Mouse (Mus musculus): ENCODE measurements around the gene Tgif2.
A peak's percentile ranks its signal among the peaks of the same experiment; 100 is the strongest.
"Not testable (repeated sequence)": the region's sequence is repeated elsewhere in the genome, so short reads cannot be mapped to it uniquely, and the experiment has no call there.

The Tgif2 gene

DNA sequence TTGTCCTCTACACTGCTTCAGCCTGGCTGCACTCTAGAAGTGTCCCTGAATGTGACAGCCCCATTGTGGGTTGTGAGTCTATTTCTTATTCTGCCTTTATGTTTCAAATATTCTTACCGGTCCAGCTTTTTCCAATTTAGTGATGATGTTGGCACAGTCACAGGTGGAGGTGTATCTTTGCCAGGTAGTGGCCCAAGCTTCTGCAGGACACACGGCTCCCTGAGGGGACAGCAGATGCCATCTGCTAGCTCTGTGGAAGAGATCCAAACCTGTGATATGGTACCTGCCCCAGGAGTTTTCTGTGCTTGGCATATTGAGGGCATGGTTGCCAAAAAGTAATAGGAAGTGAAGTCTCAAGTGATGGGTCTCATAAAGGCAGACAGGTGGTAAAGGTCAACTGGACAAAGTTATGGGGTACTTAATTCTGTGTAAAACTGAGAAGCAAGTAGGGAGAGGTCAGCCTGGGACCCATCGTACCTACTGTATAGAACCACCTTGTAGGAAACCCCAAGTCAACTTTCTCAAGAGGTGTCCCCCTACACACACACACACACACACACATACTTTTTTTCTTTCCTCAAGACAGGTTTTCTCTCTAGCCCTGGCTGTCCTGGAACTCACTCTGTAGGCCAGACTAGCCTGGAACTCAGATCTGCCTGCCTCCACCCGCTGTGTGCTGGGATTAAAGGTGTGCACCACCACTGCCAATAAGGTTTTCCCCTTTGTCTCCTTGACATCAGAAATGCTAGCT lies 35.1 kb downstream of the Tgif2 start:
- DNase-seq (ENCODE audit: low spot score): no peak

DNA sequence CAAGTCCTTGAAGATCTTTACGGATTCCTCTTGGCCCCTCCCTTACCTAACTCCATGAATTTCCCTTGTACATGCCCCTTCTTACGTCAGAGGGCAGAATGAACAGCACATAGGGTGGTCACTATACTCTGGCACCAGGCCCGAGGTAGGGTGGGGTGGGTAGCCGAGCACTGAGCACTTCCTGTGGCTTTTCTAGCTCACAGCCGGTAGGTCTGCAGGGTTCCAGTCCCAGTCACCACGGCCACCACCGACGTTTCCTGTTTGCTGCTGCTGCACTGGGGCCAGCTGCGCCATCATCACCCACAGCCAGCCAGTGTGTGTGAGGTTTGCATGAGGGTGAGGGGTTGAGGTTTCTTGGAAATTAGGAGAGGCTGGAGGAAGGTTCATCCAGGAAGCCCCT lies 37.9 kb downstream of the Tgif2 start:
- no peak for DNase-seq (ENCODE audit: low spot score)

DNA sequence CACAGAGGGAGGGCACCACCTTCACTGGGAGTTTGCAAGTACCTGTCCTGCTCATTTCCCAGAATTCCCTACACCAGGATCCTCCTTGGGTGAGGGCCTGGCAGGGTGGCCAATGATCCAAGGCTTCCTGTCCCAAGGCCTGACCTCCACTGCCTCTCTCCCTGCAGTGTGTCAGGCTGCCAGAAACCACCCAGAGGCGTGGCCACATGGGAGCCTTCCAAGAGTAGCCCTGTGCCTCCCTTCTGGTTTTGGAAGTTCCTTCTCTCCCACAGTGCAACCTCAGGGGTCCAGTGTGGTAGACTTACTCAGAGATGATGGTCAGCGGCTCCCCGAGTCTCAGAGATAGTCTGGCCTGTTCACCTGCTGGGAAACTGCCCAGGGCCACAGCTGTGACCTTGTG lies 39.7 kb downstream of the Tgif2 start:
- peak; percentile 9 for DNase-seq (ENCODE audit: low spot score)

DNA sequence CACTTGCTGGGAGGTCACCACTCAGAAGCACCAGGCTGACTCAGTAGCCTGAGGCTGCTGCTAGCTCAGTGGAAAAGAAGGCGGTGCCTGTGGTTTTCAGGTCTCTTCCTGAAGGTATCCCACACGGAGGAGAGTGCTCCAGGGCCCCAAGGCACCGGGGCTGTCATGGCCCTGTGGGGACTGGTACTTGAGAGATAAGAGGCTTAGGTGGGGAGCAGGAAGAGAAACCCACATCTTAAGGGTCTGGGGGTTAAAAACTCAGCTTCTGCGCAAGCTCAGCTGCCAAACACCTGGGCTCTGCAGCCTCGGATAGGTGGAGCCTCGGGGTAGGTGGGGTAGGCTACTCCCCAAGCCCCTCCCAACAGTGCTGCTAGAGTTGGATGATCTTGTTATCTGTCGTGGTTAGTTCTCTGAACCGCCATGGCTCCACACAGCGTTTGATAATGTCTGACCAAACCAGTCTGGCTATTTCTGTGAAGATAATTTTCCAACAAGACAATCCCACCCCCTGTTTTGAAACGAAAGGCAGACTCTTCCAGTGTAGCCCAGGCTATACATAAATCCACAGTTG lies 42.7 kb downstream of the Tgif2 start:
- no peak for DNase-seq (ENCODE audit: low spot score)

DNA sequence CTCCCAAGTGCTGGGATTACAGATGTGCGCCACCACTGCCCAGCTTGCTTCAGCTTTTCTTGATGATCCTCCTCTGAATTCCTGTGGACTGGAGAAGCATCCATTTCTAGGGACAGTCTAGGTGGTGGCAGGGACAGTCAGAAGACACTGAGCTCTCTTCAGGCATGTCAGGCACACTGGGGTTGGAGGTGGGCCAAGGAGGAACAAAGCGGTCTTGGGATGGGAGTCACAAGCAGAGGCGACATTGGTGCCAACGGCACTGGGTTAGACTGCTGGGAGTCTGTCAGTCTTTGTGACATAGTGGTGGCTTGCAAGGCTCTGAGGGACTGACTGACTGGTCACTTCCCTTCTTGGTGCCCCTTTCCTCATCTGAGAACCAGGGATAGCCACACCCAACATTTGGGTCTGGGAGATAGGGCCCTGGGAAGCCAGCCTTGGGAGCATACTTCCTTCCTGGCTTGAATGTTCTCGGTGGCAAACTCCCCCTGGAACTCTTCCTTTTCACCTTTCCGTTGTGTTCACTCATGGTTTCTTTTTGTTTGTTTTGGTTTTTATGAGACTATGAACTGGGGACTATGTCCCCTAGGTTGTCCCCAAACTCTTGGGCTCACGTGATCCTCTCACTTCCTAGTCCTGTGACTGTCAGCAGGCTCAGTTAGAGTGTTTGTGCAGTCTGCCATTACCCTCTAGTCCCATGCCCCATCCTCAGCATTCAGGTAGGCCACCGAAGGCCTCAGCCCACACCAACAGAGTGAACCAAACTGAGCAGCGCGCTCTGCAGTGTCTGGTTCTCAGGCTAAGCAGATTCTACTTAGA lies 44.8 kb downstream of the Tgif2 start:
- DNase-seq (ENCODE audit: low spot score): no peak

DNA sequence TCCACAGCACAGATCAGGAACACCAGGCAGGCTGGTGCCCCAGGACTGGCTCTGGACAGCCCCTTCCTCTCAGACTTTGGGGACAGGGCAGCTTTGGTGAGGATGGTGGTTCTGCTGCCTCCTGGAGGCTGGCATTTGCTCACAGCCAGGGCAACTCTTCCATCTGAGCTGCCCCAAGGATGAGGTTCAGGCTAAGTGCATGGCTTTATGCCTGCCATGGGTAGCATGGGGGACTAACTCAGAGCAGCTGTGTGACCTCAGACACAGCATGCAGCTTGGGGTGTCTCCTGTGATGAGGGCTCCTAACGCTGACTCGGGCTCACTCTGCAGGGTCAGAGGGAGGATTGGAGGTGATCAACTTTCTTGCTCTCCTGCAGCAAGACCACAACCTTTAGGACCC lies 45.9 kb downstream of the Tgif2 start:
- DNase-seq (ENCODE audit: low spot score): not testable (repeated sequence)

DNA sequence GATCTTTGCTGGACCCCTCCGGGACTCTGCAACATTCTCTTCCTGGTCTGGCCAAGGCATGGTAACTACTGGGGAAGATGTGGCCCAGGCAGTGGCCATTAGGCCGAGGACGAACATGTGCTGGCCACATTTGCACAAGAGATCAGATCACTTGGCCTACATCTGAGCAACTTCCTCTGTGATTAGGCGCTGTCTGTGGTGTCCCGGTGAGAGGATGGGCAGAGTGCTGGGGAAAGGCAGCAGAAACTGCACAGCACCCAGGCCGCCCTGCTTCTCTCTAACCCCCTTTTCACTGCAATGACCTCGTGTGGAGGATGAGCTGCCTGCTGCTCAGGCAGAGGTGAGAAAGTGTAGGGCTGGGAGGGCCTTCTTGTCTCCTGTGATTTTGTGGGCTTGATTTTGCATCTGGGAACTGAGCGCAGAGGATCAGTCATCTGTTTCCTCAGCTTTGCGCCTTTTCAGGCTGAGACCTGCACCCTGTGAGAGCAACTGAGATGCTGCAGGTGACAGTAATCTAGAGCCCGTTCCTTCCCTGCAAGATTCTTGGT lies 46.4 kb downstream of the Tgif2 start:
- no peak for DNase-seq (ENCODE audit: low spot score)

DNA sequence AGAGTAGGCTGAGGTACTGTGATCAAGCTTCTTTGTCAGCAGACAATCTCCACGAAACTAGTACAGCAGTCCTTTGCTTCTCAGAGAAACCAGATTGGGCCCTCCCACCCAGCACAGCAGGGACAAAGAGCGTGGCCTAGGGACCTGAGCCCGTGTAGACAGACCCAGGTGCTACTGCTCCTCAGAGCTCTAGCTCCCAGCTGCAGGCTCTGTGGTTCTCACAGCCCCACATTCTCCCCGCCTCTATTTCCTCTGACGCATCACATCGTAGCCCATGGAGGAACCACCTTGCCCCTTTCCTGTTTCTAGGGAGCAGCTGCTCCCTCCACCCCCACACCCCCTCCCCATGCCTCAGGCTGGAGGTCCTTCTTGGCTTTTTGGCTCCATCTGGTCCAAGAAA lies 47.2 kb downstream of the Tgif2 start, which contains the start of gene Sla2:
Sla2 (minus strand) TSS at position 176 of the 400 bp plus-strand sequence.
- DNase-seq (ENCODE audit: low spot score): no peak

DNA sequence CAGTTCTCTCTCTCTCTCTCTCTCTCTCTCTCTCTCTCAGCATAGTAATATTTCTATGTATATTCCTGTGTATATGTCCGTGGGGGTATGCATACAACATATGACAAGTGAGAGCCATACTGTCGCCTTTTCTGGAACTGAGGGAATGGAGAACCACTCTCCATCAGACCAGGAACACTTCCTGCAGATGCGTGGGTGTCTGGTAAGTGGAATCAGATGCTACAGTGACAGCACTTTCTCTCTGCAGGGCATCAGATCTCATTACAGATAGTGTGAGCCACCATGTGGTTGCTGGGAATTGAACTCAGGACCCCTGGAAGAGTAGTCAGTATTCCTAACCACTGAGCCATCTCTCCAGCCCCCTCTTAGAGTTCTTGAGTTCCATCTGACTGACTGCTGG lies 48.7 kb downstream of the Tgif2 start:
- DNase-seq (ENCODE audit: low spot score): no peak

DNA sequence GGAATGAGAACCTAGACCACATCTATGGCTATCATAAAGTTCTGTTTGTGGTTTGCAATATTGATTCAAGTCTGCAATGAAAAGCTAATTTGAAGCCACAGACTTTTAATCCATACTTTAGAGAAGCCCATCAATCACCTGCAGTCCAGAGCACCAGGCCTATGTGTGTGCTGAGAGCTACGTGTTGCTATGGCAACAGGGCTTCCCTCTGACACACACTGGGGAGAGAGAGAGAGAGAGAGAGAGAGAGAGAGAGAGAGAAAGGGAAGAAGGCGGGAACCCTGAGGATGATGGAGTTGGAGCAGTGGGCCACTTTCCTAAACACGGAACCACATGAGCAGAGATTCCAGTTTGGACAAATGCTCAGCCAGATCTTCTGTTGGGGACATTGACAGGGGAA lies 52.4 kb downstream of the Tgif2 start:
- DNase-seq (ENCODE audit: low spot score): no peak

DNA sequence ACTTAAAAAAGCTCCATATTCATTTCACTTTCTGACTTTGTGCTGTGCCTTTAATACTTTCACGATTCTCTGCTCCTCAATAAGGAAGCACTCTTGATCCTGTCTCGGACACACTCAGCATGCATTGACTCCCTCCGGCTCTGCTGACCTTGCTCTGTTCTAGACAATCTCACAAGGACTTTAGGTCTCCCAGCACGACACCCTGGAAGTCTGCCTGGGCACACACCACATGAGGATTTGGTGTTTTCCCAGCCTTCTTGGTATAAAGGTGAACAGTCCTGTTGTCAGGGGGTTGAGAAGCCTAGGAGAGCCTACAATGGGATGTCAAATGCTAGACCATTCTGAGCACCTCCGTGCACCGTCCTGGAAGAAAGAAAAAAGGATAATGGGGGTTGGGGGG lies 53.0 kb downstream of the Tgif2 start:
- no peak for DNase-seq (ENCODE audit: low spot score)

DNA sequence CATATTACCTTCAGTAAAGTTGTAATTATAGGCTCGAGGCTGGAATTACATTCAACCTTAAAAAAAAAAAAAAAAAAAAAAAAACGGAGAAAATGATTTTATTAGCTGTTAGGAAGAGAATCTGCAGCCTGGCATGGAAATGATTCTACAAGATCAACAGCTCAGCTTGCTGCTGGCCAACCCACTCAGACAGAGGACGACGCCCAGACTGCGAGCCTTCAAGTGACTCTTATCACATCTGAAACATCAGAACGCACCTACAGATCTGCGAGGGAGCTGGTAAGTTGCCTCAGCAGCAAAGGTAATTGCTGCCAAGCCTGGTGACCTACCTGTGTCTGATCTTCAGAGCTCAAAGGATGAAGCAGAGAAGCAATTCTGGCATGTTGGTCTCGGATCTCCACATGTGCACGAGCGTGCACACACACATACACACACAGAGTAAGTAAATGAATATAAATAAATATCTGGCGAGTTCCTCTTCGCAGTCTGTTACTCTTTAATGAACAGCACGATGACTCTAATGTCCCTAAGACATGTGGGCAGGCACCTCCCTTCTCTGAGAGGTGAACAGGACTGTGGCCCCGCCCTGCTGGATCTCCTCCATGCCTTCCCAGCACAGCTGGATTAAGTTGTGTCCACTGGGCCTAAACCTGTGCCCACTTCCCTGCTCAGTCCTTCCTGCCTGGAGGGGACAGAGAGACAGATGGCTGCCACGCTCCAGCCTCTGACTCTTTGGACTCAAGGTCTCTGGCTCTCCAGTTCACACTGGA lies 54.9 kb downstream of the Tgif2 start:
- no peak for DNase-seq (ENCODE audit: low spot score)

DNA sequence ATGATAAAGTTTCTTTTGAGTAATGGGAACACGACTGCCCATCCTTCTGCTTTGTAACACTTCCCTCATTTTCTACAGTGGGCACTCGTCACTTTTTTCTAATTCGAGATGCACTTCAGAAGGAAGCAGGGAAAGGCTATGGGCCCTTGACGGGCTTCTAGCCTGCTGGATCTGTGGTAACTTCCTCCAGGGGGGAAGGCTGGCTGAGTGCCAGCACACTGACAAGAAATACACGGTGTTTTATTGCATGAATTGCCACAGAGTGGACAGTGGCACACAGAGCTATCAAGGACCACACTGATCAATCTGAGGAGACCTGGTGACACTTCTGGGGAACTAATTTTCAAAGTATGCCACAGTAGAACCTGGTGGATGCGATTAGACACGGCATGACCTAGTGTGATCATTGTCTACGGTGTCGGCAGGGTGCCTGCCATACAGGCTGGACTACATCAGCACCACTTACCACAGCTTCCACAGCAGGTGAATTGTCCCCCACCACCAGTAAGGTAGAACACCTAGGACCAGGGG lies 56.6 kb downstream of the Tgif2 start:
- no peak for DNase-seq (ENCODE audit: low spot score)

DNA sequence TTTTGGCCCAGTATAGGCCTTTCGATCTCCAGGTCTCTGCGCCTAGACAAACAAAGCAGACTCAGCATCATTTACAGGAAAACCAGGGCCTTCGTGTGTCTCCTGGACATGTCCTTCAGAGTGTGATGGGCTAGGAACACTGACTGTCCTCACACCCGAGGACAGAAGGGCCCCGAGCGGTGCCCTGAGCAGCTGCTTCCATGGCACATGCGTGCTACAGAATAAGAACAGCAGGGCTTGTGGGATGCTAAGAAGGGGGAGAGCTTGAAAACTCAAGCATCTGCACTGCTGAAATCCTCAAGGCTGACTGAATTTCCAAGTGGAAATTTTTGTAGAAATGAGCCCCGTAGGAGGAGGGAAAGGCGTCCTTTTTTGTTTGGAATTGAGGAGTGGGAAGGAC lies 57.2 kb downstream of the Tgif2 start:
- no peak for DNase-seq (ENCODE audit: low spot score)

DNA sequence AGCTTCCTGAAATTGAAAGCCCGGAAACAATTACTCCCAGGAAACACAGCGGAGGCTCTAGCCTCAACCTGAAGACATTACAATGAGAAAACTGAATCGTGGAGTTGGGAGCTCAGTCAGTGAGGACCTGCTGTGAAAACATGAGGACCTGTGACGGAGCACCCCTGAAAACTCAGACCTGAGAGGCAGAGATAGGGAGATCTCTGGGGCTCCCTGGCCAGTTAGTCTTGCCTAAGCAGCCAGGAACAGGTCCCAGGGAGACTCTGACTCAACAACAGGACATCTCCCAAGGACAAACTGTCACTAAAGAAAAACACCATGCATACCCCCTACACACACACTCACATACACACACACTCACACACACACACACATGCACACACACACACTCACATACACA lies 58.6 kb downstream of the Tgif2 start:
- DNase-seq (ENCODE audit: low spot score): no peak

DNA sequence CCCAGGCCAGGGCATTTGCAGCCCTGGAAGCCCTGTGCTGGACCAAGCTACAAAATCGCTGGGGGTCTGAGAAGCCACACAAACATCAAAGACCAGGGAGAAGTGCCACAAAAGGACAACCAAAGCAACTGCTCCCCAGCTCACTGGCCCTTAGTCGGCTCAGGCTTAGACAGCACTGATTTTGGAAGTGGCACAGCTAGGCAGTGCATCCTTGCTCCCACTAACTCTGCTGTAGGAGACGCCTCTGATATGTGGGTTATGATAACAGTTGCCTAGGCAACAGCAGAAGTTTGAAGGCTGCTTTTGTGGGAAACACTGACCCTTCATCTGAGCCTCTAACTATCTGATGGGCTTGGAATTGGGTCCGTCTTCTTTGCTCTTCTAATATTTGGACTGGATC lies 59.4 kb downstream of the Tgif2 start:
- no peak for DNase-seq (ENCODE audit: low spot score)

DNA sequence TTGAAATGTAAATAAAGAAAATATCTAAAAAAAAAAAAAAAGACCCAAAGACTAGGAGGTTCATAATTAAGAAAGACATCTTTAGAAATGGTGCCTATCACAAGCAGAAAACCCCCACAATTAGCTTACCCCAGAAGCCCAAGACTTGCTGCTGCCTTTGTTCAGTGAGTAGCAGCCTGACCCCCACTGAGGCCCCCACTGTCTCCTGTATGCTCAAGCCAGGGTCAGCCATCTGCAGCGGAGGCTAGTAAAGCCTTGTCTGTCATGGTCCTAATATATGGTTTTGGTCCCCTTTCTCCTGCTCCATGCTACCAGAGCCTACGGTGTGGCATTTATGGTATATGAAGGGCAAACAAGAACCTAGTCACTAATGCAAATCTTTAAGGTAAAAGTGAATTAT lies 61.5 kb downstream of the Tgif2 start:
- no peak for DNase-seq (ENCODE audit: low spot score)

DNA sequence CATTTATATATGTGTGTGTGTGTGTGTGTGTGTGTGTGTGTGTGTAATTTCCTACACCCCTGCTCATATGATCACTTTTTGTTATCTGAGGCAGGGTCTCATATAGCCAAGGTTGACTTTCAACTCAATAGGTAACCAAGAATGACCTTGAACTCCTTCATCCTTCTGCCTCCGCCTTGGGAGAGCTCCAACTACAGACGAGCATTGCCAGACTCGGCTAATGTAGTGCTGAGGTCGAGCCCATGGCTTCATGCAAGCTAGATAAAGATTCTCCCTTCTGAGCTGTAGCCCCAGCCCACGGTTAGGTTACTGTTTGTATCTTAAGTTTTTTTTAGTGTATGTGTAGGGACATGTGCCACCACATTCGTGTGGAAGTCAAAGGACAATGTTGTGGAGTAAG lies 62.1 kb downstream of the Tgif2 start:
- no peak for DNase-seq (ENCODE audit: low spot score)

DNA sequence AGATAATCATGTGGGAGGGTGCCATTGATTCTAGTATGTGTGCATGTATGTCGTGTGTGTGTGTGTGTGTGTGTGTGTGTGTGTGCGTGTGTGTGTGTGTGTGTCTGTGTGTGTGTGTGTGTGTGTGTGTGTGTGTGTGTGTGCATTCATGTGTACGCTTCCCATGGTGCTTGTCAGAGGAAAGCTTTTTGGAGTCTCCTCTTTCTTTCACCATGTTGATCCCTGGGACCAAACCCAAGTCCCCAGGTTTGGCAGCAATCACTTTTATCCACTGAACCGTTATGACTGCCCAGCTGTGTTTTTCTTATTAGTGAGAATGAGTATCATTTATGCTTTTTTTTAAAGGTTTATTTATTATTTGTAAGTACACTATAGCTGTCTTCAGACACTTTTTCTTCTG lies 62.6 kb downstream of the Tgif2 start:
- DNase-seq (ENCODE audit: low spot score): not testable (repeated sequence)

DNA sequence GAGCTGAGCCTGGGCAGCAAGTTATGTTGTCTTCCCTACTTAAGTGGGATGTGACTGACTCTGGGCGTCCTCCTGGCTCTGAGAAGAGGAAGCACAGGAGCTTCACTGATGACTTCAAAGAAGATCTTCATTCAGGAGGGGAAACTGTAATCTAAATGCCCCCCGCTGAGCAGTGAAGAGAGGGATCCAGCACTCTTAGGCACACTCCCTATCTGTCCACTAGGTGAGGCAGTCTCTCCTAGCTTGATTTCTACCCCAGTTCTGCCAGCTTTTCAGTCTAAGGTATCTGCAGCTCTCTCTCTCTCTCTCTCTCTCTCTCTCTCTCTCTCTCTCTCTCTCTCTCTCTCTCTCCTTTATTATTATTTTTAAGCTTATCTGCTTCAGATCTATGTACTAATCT lies 63.6 kb downstream of the Tgif2 start:
- DNase-seq (ENCODE audit: low spot score): no peak

Measured in ovary, postnatal 14 days (tissue).